Mouse (Mus musculus) spleen, postnatal 10 days (tissue): ENCODE results near the gene Olfr109.

Source experiments
- DNase-seq, 2 experiments: peaks; one replicate each; pipeline ENCODE4 v3.0.0; 2021 to 2022; ENCODE audit warnings: low spot score in 2 of 2

Olfr109 gene

GRCm38 (mm10) chr17:37458616-37459015, at the start of gene Olfr109:
Gene Olfr109, plus strand, starts transcription at chr17:37458916.
- no peak for DNase-seq

GRCm38 (mm10) chr17:37413380-37413779, 45.3 kb upstream of the Olfr109 start:
- no peak for DNase-seq

- no peak for DNase-seq
These were observed 13.5 kb upstream of the Olfr109 start, which contains the start of gene Olfr108 for GRCm38 (mm10) chr17:37445180-37445579. Gene Olfr108, plus strand, starts transcription at chr17:37445480.

GRCm38 (mm10) chr17:37483452-37483851, 24.7 kb downstream of the Olfr109 start, which contains the start of gene H2-M2:
Gene H2-M2, minus strand, starts transcription at chr17:37483552.
- no peak for DNase-seq

DNA sequence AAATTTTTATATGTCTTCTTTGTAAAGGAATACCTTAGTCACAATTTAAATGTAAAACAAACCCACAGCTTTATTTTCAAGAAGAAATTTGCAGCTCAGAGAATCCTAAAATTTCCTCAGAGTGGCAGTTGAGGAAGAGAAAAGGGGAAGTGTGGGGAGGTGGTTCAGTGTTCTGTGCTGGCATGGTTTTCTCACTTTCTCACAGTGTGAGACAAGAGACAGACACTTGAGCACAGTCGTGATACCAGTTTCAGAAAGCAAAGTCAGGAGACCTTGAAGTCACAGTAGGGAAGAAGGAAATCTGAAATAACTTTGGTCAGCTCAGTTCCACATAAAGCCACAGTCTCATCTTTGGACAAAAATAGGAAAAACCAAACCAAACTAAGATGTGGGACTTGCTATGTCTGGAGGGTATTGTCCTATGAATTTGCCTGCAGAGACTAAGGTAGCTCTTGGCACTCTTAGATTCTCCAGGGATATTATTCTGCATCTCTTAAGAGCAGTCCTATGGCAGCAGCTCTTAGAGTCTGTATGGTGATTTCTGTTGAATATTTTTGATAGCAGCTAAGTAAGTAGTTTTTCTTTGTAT, 33.3 kb downstream of the Olfr109 start, which contains the start of gene Olfr110:
Gene Olfr110 (plus strand): TSS at position 539 of the 589 bp plus-strand sequence.
- no peak for DNase-seq

GRCm38 (mm10) chr17:37507730-37508129, 49.0 kb downstream of the Olfr109 start, which contains the start of gene Olfr111:
Gene Olfr111, plus strand, starts transcription at chr17:37508030.
- no peak for DNase-seq
